Mouse (Mus musculus): ENCODE measurements around the gene Idnk.

- TF ChIP-seq CTCF (IDR thresholded peaks at IDR 0.05; ENCODE audit: control insufficient read depth, insufficient read depth, insufficient replicate concordance, low read depth, low read length) (no peak), POLR2A (IDR thresholded peaks at IDR 0.05; ENCODE audit: control insufficient read depth, low read depth, low read length) (no peak)
Observed at GRCm38 (mm10) chr13:58112601-58113041, 44.8 kb upstream of the Idnk start.

All from testis, adult 2 months (tissue).